Mouse (Mus musculus) bone marrow macrophage, adult 2 months (primary cell): ENCODE measurements around the gene Gcdh. TPM values are rescaled to one million over a fixed set of nuclear protein-coding genes. Genes with fewer than 3 reads are reported as not detected.

Experiments
- H3K27ac ChIP-seq: 2 replicates; pipeline ENCODE4 v1.5.1; 2012; ENCODE audit warnings: low read depth, low read length; ENCODE audit not compliant: insufficient read depth
- H3K4me1 ChIP-seq: 2 replicates; pipeline ENCODE4 v1.6.1; 2012; ENCODE audit warnings: low read length; ENCODE audit not compliant: control insufficient read depth, insufficient read depth
- H3K4me3 ChIP-seq: 2 replicates; pipeline ENCODE4 v1.5.1; 2012; ENCODE audit warnings: mild to moderate bottlenecking, low read length, moderate library complexity; ENCODE audit not compliant: insufficient read depth
- CTCF ChIP-seq: IDR thresholded peaks from 2 replicates; pipeline ENCODE4 v1.5.1; 2012; ENCODE audit warnings: low read depth, mild to moderate bottlenecking, low read length, moderate library complexity
- POLR2A ChIP-seq: IDR thresholded peaks from 2 replicates; pipeline ENCODE4 v1.6.1; 2012; ENCODE audit warnings: mild to moderate bottlenecking, low read depth, low read length, borderline replicate concordance
- polyA plus RNA-seq: library from polyadenylated mRNA; stranded (reverse); fragments of >200 nt; gene quantifications from 2 replicates; pipeline ENCODE4 v1.2.4, GENCODE M21; 2012; ENCODE audit not compliant: missing spikeins, insufficient read depth, insufficient read length

The Gcdh gene
- polyA plus RNA-seq, 1 experiment = 17.6 TPM

DNA sequence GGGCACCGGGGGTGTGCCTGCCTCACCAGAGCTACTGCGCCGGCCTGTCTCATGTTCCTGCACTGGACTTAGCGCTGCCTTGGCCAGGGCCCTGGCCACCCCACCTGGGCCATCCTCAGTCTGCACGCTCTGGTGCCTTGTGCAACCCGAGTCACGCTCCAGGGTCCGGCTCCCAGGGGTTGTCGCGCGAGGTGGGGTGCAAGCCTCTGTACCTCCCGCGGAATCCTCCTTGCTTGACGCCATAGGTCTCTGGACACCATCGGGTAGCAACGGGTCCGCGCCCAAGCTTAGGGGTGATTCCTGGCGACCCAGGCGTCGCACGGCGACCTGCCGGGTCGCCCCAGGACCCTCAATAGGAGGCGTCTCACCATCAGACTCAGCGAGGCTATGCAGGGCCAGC is 18.7 kb upstream of the Gcdh start:
- peak overlapping the region; percentile 49; the same call in 1 of the 2 replicates for H3K4me3 ChIP-seq
- TF ChIP-seq POLR2A (no peak), CTCF (no peak)
- no peak overlapping the region for H3K27ac ChIP-seq
- H3K4me1 ChIP-seq = peaks cover 15% of the 10 kb centered on the region

- H3K27ac ChIP-seq = no peak overlapping the region
- peaks cover 15% of the 10 kb centered on the region for H3K4me1 ChIP-seq
- TF ChIP-seq POLR2A = no peak
- TF ChIP-seq CTCF = no peak; the same call in 1 of the 2 replicates
- no peak overlapping the region for H3K4me3 ChIP-seq
These were observed 18.1 kb upstream of the Gcdh start for GRCm38 (mm10) chr8:84911854-84912253.

- peaks cover 15% of the 10 kb centered on the region for H3K4me1 ChIP-seq
- no peak for TF ChIP-seq CTCF
- no peak for TF ChIP-seq POLR2A
- no peak overlapping the region for H3K4me3 ChIP-seq
- no peak overlapping the region for H3K27ac ChIP-seq
These were observed 16.8 kb upstream of the Gcdh start for GRCm38 (mm10) chr8:84910551-84910950.

DNA sequence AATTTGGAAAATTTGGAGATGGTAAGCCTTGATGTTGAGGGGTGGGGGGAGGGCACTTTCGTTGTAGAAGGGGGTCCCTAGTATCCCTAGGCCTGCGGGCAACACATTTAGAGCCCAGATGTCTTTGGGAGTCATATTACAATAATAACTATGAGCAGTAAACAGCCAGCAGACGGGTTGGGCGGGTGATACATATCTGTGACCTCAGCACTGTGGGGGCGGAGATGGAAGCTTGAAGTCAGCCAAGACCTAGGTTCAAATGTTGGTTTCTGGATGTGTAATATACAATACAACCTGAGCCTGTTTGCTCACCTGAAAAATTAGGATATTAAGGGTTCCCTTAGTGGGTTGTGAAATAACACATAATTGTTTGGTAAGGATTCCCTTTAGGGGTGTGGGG is 16.2 kb upstream of the Gcdh start:
- TF ChIP-seq CTCF (no peak), POLR2A (no peak)
- H3K27ac ChIP-seq = no peak overlapping the region
- H3K4me3 ChIP-seq = peak overlapping the region; percentile 94
- peaks cover 15% of the 10 kb centered on the region for H3K4me1 ChIP-seq

DNA sequence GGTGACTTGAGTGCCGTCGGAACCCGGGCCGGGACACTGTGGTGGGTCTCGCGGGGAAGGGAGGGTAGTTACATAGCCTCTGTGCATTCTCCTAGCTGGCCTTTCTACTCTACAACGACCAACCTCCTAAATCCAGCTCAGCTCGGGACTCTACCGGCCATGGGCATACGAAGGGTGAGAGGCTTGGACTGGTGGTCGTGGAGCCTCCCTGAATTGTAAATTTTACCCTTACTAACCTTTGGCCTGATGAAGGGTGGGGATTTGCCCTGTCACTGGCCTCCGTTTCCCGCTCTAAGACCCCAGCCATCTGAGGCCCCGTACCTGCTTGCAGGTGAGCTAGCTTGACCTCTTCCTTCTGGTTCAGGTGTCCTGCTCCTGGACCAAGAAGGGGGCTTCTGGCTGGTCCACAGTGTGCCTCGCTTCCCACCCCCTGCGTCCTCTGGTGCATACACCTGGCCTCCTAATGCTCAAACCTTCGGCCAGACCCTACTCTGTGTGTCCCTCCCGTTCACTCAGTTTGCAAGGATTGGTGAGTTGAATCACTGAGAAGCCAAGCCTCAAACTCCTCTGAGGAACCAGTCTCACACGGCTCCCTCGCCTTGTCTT is 15.5 kb upstream of the Gcdh start:
- Histone ChIP-seq H3K4me3 (peak overlapping the region; percentile 94), H3K27ac (peak overlapping the region; percentile 91), H3K4me1 (peaks cover 15% of the 10 kb centered on the region)
- TF ChIP-seq CTCF (no peak), POLR2A (no peak)

DNA sequence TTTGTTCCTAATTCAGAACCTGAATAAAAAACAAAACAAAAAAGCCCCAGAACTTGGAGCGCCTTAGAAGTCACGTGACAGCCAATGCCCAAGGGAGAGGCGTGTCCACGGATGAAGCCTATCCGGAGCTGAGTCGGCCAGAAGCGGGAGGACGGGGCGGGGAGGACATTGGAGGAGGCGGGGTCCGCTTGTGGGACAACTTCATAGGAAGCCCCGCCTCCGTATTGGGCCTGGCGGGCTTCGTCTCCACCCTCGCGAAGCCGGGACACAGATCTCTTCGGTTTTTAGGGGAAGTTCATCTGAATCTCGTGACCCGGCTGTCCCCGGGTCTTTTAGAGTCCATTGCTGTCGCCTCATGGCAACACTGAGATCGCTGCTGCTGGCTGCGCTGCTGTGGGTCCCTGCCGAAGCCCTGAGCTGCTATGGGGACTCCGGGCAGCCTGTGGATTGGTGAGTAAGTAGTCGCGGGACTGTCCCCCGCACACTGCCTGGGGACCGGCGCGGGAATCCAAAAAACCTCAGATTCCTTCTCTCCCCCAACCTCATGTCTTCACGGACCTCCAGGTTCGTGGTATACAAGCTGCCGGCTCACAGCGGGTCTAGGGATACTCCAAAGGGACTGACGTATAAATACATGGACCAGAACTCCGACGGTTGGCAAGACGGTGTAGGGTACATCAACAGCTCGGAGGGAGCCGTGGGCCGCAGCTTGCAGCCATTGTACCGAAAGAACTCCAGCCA is 14.9 kb upstream of the Gcdh start, which contains the start of gene Dnase2a:
Gene Dnase2a, plus strand, starts transcription at position 140 of the 741 bp plus-strand sequence.
- TF ChIP-seq POLR2A (peak; percentile 87; the same call in 1 of the 2 replicates), CTCF (no peak)
- Histone ChIP-seq H3K27ac (peak within 1 kb of the TSS; percentile 91), H3K4me1 (peaks cover 12% of the 10 kb centered on the region), H3K4me3 (peak within 1 kb of the TSS; percentile 94)

- TF ChIP-seq CTCF = peak; percentile 53
- H3K27ac ChIP-seq = peak overlapping the region; percentile 70
- peaks cover 12% of the 10 kb centered on the region for H3K4me1 ChIP-seq
These were observed 14.3 kb upstream of the Gcdh start for GRCm38 (mm10) chr8:84907979-84908378.

GRCm38 (mm10) chr8:84907493-84907892 is 13.8 kb upstream of the Gcdh start:
- peak overlapping the region; percentile 22; the same call in 1 of the 2 replicates for H3K27ac ChIP-seq
- TF ChIP-seq POLR2A (no peak), CTCF (no peak)
- peaks cover 12% of the 10 kb centered on the region for H3K4me1 ChIP-seq
- no peak overlapping the region for H3K4me3 ChIP-seq

More at GRCm38 (mm10) chr8:84907979-84908378, 14.3 kb upstream of the Gcdh start:
- peak overlapping the region; percentile 49 for H3K4me3 ChIP-seq

DNA sequence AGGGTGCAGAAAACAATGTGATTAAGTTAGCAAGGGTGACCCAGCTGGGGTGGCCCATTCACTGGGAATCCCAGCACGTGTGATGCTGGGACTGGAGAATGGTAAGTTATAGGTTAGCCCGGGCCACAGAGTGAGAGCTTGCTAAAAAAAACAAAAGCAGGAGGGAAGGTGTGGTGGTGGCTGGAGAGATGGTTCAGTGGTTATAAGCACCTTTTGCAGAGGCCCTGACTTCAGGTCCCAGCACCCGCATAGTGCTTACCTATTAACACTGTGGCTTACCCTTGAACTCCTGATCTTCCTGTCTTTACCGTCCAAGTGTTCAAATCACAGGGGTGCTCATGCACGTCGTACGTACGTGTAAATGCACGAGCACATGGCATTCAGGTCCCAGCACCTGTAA is 13.3 kb upstream of the Gcdh start:
- Histone ChIP-seq H3K27ac (no peak overlapping the region), H3K4me1 (peaks cover 12% of the 10 kb centered on the region), H3K4me3 (no peak overlapping the region)
- TF ChIP-seq CTCF (no peak), POLR2A (no peak)

GRCm38 (mm10) chr8:84904351-84904750 is 10.6 kb upstream of the Gcdh start:
- Histone ChIP-seq H3K27ac (no peak overlapping the region), H3K4me3 (no peak overlapping the region), H3K4me1 (peaks cover 5% of the 10 kb centered on the region)
- TF ChIP-seq CTCF (no peak), POLR2A (no peak)
